Mouse (Mus musculus): ENCODE measurements around the gene Chd9. TPM values are rescaled to one million over a fixed set of nuclear protein-coding genes. Genes with fewer than 3 reads are reported as not detected.

The Chd9 gene
- 2,387 and 2,859 TPM in 2 replicates for polyA plus RNA-seq (2012; rRNA removed)

DNA sequence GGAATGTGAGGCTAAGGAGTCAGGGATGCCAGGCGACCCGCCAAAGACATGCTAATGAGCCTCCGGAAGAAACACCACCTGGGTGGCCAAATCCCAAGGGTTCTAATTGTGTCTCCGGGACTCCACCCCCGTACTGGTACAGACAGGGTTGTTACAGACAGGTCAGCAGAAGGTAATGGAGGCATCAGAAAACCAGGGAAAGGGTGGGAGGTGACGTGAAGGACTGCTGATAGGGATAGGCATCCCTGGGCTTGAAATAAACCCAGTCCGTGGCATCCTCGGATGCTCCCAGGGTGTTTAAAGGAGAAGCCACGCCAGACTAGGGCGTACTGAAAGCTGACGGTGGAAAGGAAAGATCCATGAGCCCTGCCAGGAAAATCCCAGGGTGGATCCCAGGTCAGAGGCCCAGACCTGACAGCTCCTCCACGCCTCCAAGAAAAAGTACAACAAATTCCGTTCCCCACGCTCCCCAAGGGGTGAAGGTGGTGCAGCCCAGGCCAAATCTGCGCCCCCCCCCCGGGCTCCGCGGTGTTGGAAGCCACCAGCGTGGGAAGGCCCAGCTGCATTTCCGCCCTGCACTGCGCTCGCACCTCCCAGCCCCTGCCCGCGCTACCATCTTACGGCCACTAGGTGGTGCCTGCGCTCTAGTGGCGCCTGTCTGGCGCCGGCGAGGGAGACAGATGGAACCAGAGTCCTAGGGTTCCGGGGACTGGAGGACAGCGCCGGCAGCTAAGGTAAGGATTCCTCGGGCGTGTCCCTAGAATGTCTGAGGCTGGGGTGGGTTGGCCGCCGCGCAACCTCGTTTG lies at the start of gene Chd9:
Gene Chd9 (plus strand): TSS at position 172 of the 806 bp plus-strand sequence.
- DNase-seq (ENCODE audit: low read depth) = no peak

- DNase-seq (ENCODE audit: low read depth) = no peak
Measured at GRCm38 (mm10) chr8:90791616-90792015, 36.5 kb upstream of the Chd9 start.

DNA sequence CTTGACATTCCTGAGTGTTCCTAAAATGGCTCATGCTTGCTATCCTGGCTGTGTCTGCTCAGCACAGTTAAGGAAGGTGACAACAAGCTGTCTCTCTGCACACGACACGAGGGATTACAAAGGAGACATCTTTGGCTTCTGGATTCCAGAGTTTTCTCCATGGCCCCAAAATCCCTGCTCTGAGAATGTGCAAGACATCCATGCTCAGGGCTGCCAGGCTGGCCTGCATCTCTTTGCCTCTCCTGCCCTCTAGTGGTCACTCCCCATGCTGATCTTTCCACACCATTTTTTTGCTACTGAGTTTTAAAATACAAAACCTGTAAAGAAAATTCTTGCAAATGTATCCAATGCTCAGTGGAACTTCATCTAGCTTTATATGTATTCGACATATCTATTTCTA lies 34.4 kb upstream of the Chd9 start:
- DNase-seq (ENCODE audit: low read depth) = no peak

- no peak for DNase-seq (ENCODE audit: low read depth)
Measured at GRCm38 (mm10) chr8:90794990-90795861, 32.9 kb upstream of the Chd9 start.

DNA sequence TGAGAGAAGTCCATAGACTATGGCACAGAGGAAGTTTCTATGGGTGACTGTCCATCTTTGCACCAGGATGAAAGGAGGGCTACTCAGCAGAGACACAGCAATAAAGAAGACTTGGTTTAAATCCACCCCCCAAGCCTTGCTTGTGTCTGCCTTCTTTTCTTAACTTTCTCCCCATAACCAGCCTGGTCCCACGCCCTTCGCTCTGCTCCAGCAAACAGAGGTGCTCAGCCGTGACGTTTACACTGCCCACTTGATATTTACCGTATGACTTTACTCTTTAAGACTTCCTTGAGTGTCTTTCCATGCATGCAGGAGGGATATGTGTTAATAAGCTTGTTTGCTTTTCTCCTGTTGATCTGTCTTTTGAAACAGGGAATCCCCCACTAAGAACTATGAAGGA lies 28.7 kb upstream of the Chd9 start:
- DNase-seq (ENCODE audit: low read depth) = no peak

DNA sequence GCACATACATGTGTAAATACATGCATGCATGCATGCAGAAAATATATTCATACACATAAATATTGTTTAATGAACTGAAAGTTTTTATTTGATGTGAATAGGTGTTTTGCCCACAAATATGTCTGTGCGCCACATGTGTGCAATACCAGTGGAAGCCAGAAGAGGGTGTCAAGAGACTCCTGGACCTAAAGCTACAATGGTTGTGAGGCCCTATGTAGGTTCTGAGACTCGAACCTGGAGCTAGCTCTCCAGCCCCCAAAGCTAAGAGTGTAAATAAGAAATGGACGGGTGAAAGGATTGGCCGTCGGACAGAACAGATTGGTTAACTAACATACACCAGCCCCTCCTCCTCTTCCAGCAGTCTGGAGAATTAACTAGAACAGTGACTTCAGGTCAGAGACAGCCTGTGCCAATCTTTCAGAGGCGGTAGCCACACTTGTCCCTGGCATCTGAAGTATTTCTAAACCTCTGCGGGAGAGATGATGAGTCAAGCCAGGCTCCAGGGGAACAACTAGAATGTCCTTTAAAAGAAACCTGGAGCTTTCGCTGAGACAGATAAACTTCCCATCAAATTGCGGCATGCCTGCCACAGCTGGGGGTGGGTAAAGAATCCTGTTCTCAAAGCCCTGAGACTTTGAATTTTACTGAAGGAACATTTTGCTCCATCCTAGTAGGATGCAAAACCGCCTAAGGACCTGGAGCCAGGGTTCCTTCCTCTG lies 14.4 kb upstream of the Chd9 start:
- no peak for DNase-seq (ENCODE audit: low read depth)

DNA sequence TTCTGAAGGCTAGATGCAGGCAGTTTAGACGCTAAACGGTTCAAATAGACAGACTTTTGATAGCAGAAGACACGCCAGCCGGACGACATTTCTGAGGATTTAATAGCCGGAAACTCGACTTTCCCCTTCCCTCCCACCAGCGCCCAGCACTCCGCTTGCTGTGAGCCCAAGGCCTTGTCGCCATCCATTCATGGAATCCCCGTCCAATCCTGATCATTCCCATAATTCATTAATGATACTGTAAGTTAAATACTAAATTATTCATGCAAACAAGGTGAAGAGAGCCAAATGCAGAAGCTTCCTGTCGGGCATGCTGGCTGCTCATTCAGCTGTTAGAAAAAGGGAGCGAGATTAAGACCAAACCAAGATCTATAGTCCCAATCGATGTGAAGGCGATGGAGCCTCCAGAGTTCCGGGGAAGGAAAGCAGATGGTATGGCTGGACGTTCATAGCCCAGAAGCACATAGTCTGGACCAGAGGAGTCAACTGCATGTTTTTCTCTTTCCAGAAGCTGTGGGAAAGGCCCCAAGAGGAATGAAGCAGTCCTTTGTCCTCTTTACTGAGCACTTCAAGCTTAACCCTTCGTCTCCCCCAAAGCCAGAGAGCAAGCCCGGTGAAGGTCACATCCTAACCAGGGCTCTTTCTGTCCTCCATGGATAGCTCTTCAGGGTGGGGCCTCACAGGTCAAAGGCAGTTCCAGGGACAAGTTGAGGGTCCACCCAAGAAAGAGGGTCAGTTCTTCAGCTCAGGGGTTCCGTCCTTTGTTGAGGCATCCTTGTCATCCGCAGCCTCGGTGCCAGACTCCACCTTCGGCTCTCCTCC lies 11.9 kb upstream of the Chd9 start:
- DNase-seq (ENCODE audit: low read depth) = no peak

GRCm38 (mm10) chr8:90817293-90817692 lies 10.9 kb upstream of the Chd9 start, which contains the start of gene Gm19935:
Gene Gm19935, minus strand, starts transcription at chr8:90817393.
- no peak for DNase-seq (ENCODE audit: low read depth)

DNA sequence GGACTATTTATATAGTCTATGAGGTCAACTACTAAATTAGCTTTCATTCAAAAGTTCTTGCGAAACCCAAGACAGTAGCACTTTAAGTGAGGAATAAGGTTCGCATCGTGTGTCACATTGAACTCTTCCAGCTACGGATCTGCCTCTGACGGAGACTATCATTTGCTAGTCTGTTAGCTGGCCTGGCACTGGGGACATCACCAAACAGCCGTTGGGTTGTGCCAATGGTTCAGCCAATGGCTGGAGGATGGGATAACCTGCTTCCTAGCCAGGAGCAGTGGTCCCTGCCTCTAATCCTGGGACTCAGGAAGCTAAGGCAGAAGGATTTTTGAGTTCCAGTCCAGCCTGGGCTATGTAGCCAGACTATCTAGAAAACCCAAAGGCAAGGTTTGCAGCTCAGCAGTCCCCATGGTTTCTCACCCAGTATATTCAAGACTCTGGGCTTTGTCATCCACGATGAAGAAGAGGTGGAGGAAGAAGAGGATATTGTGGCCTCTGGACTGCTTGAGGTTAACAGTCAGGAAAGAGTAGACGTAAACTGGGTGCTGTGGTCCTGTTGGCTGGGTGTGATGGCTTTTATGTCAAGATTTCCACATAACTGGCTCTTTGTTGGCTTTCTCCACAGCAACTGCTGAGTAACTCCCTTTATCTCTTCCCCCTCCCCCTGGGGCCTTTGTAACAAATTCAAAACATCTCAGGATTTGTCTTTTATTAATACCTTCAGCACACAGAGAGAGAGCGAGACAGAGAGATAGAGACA lies 8.4 kb upstream of the Chd9 start:
- DNase-seq (ENCODE audit: low read depth) = no peak

- no peak for DNase-seq (ENCODE audit: low read depth)
Measured at GRCm38 (mm10) chr8:90820321-90820696, 7.8 kb upstream of the Chd9 start.

DNA sequence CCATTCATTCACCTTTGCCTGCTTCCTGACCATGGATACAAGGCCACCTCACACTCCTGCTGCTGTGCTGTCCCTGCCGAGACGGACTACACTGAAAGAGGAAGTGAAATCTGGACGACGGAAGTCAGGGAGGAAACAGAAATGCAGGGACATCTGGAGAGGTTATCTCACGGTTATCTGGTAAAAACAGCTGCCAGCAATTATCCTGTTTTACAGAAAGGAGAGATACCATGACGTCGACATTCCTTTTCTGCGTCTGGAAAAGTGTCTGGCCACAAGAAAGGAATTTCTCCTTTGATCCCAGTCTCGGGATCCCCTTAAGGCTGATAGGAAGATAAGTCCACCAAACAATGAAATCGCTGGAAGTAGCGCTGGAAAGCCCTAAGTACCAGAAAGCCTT lies 5.7 kb upstream of the Chd9 start:
- no peak for DNase-seq (ENCODE audit: low read depth)

GRCm38 (mm10) chr8:90825459-90825871 lies 2.7 kb upstream of the Chd9 start:
- no peak for DNase-seq (ENCODE audit: low read depth)

- DNase-seq (ENCODE audit: low read depth) = no peak
Measured at GRCm38 (mm10) chr8:90828987-90829740, 1.0 kb downstream of the Chd9 start.

DNA sequence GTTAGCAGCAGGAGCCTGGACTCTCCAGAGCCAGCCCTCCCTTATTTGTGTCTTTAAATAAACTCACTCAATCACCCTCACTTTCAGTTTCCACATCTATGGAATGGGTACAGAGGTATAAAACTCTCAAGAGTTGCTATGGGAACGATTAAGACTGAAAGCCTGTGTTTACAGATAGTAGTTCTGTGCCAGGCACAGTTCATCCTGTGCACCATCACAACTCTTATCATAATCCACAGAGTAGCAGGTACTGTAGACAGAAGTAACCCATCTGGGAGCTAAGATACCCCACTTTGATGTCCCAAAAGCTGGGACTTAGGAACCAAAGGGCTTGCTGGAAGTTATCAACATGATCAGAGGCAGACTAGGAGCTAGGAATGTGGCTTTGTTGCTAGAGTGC lies 1.7 kb downstream of the Chd9 start:
- no peak for DNase-seq (ENCODE audit: low read depth)

GRCm38 (mm10) chr8:90830980-90831379 lies 2.8 kb downstream of the Chd9 start:
- no peak for DNase-seq (ENCODE audit: low read depth)

GRCm38 (mm10) chr8:90832576-90833289 lies 4.6 kb downstream of the Chd9 start:
- no peak for DNase-seq (ENCODE audit: low read depth)

DNA sequence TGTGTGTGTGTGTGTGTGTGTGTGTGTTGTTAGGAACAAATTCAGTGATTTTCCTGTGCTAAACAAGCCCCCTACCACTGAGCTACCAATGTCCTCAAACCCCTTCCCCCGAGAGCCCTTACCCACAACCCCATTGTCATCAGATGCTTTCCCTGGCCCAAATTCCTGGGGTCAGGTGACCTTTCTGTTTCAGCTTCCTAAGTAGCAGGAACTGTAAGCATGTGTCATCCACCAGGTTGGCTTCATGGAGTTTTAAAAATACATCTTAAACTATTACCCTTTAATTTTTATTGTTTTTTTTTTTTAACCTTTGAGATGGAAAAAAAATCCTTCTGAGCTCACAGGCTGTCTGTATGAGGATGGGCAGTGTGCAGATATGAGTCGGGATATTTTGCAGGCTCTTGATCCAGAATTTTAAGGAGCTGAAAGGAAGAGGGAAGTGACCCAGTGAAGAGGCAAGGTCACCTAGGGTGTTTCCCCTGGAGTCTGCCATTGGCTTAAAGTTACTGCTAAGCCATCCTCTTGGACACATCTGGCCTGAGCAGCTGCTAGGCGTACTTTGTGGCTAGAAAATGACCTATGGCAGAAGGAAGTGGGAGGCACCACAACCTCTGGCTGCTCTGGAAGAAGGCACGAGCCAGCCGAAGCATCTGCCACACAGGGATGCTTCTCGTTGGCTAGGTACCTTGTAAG lies 5.6 kb downstream of the Chd9 start:
- no peak for DNase-seq (ENCODE audit: low read depth)

- DNase-seq (ENCODE audit: low read depth) = no peak
Measured at GRCm38 (mm10) chr8:90834321-90834672, 6.1 kb downstream of the Chd9 start.

GRCm38 (mm10) chr8:90837440-90837839 lies 9.3 kb downstream of the Chd9 start:
- no peak for DNase-seq (ENCODE audit: low read depth)

Measured in gonadal fat pad, adult 2 months (tissue).